Mouse (Mus musculus): ENCODE results near the gene Lrig1. TPM values are rescaled to one million over a fixed set of nuclear protein-coding genes. Genes with fewer than 3 reads are reported as not detected.

Gene Lrig1
- polyA plus RNA-seq, 1 experiment from 2014 or later, result 14.6 TPM

GRCm38 (mm10) chr6:94715645-94715940, 15.6 kb upstream of the Lrig1 start:
- Histone ChIP-seq H3K27me3 (replicated peaks) (no peaks in the 10 kb centered on the region), H3K4me2 (no peak overlapping the region), H3K4me3 (no peak overlapping the region), H3K4me1 (replicated peaks) (0 out of 2 replicates have a peak, but pooled peaks cover 5% of the 10 kb centered on the region), H3K36me3 (no peaks in the 10 kb centered on the region), H3K27ac (ENCODE audit: poor library complexity, severe bottlenecking) (no peak overlapping the region), H3K9me3 (replicated peaks) (no peaks in the 10 kb centered on the region), H3K9ac (no peak overlapping the region)
- ATAC-seq (ENCODE audit: insufficient number of reproducible peaks, low FRiP score), result no peak
- 57% methylated on average over 4 of the region's 4 CpGs for WGBS

- 0 out of 2 replicates have a peak, but pooled peaks cover 5% of the 10 kb centered on the region for H3K4me1 ChIP-seq (replicated peaks)
- ATAC-seq (ENCODE audit: insufficient number of reproducible peaks, low FRiP score), result no peak
- no peaks in the 10 kb centered on the region for H3K9me3 ChIP-seq (replicated peaks)
- H3K36me3 ChIP-seq, result no peaks in the 10 kb centered on the region
- H3K27ac ChIP-seq (ENCODE audit: poor library complexity, severe bottlenecking), result no peak overlapping the region
- H3K9ac ChIP-seq, result no peak overlapping the region
- no peak overlapping the region for H3K4me3 ChIP-seq
- no peak overlapping the region for H3K4me2 ChIP-seq
- no peaks in the 10 kb centered on the region for H3K27me3 ChIP-seq (replicated peaks)
- 75% methylated on average over 13 of the region's 13 CpGs for WGBS
Observed at GRCm38 (mm10) chr6:94714815-94715644, 15.1 kb upstream of the Lrig1 start.

GRCm38 (mm10) chr6:94709832-94710231, 9.9 kb upstream of the Lrig1 start:
- Histone ChIP-seq H3K27me3 (replicated peaks) (no peaks in the 10 kb centered on the region), H3K4me3 (no peak overlapping the region), H3K27ac (ENCODE audit: poor library complexity, severe bottlenecking) (no peak overlapping the region), H3K9ac (no peak overlapping the region), H3K4me1 (replicated peaks) (no peaks in the 10 kb centered on the region), H3K9me3 (replicated peaks) (no peaks in the 10 kb centered on the region), H3K36me3 (no peaks in the 10 kb centered on the region), H3K4me2 (no peak overlapping the region)
- WGBS, result 41% methylated on average over 3 of the region's 3 CpGs
- no peak for ATAC-seq (ENCODE audit: insufficient number of reproducible peaks, low FRiP score)

GRCm38 (mm10) chr6:94709150-94709549, 9.2 kb upstream of the Lrig1 start:
- H3K9ac ChIP-seq, result no peak overlapping the region
- H3K36me3 ChIP-seq, result no peaks in the 10 kb centered on the region
- H3K4me3 ChIP-seq, result no peak overlapping the region
- H3K9me3 ChIP-seq (replicated peaks), result no peaks in the 10 kb centered on the region
- H3K4me1 ChIP-seq (replicated peaks), result no peaks in the 10 kb centered on the region
- no peak overlapping the region for H3K27ac ChIP-seq (ENCODE audit: poor library complexity, severe bottlenecking)
- 77% methylated on average over 1 of the region's 1 CpGs for WGBS
- H3K27me3 ChIP-seq (replicated peaks), result no peaks in the 10 kb centered on the region
- no peak for ATAC-seq (ENCODE audit: insufficient number of reproducible peaks, low FRiP score)
- no peak overlapping the region for H3K4me2 ChIP-seq

- H3K27me3 ChIP-seq (replicated peaks), result no peaks in the 10 kb centered on the region
- H3K4me2 ChIP-seq, result no peak overlapping the region
- no peaks in the 10 kb centered on the region for H3K4me1 ChIP-seq (replicated peaks)
- ATAC-seq (ENCODE audit: insufficient number of reproducible peaks, low FRiP score), result no peak
- 82% methylated on average over 5 of the region's 5 CpGs for WGBS
- H3K9ac ChIP-seq, result no peak overlapping the region
- H3K4me3 ChIP-seq, result no peak overlapping the region
- no peaks in the 10 kb centered on the region for H3K9me3 ChIP-seq (replicated peaks)
- H3K36me3 ChIP-seq, result no peaks in the 10 kb centered on the region
- H3K27ac ChIP-seq (ENCODE audit: poor library complexity, severe bottlenecking), result no peak overlapping the region
Observed at GRCm38 (mm10) chr6:94707254-94707653, 7.3 kb upstream of the Lrig1 start.

- Histone ChIP-seq H3K36me3 (no peaks in the 10 kb centered on the region), H3K4me3 (no peak overlapping the region), H3K4me1 (replicated peaks) (peaks cover 5% of the 10 kb centered on the region), H3K9ac (no peak overlapping the region), H3K27me3 (replicated peaks) (no peaks in the 10 kb centered on the region), H3K4me2 (no peak overlapping the region), H3K27ac (ENCODE audit: poor library complexity, severe bottlenecking) (no peak overlapping the region), H3K9me3 (replicated peaks) (no peaks in the 10 kb centered on the region)
- no peak for ATAC-seq (ENCODE audit: insufficient number of reproducible peaks, low FRiP score)
- 38% methylated on average over 1 of the region's 1 CpGs for WGBS
Observed at GRCm38 (mm10) chr6:94705931-94706330, 6.0 kb upstream of the Lrig1 start.

GRCm38 (mm10) chr6:94702993-94703392, 3.0 kb upstream of the Lrig1 start:
- 83% methylated on average over 6 of the region's 6 CpGs for WGBS
- Histone ChIP-seq H3K4me2 (no peak overlapping the region), H3K4me1 (replicated peaks) (peaks cover 10% of the 10 kb centered on the region), H3K27me3 (replicated peaks) (no peaks in the 10 kb centered on the region), H3K27ac (ENCODE audit: poor library complexity, severe bottlenecking) (no peak overlapping the region), H3K9ac (no peak overlapping the region), H3K9me3 (replicated peaks) (no peaks in the 10 kb centered on the region), H3K36me3 (no peaks in the 10 kb centered on the region), H3K4me3 (no peak overlapping the region)
- no peak for ATAC-seq (ENCODE audit: insufficient number of reproducible peaks, low FRiP score)

GRCm38 (mm10) chr6:94701071-94701470, 1.1 kb upstream of the Lrig1 start:
- Histone ChIP-seq H3K4me3 (peak overlapping the region; percentile 85), H3K4me1 (replicated peaks) (peaks cover 24% of the 10 kb centered on the region), H3K27ac (ENCODE audit: poor library complexity, severe bottlenecking) (peak overlapping the region; percentile 83), H3K9me3 (replicated peaks) (no peaks in the 10 kb centered on the region), H3K4me2 (peak overlapping the region; percentile 83), H3K27me3 (replicated peaks) (no peaks in the 10 kb centered on the region), H3K9ac (peak overlapping the region; percentile 63; the same call in 1 of the 2 replicates), H3K36me3 (no peaks in the 10 kb centered on the region)
- 3% methylated on average over 18 of the region's 18 CpGs for WGBS
- ATAC-seq (ENCODE audit: insufficient number of reproducible peaks, low FRiP score), result no peak

GRCm38 (mm10) chr6:94700612-94701011, 654 bp upstream of the Lrig1 start:
- H3K27me3 ChIP-seq (replicated peaks), result no peaks in the 10 kb centered on the region
- no peaks in the 10 kb centered on the region for H3K9me3 ChIP-seq (replicated peaks)
- peak overlapping the region; percentile 83 for H3K4me2 ChIP-seq
- peak overlapping the region; percentile 63; the same call in 1 of the 2 replicates for H3K9ac ChIP-seq
- under 1% methylated on average over 8 of the region's 8 CpGs for WGBS
- H3K4me3 ChIP-seq, result peak overlapping the region; percentile 85
- no peak for ATAC-seq (ENCODE audit: insufficient number of reproducible peaks, low FRiP score)
- peaks cover 29% of the 10 kb centered on the region for H3K4me1 ChIP-seq (replicated peaks)
- H3K36me3 ChIP-seq, result no peaks in the 10 kb centered on the region
- H3K27ac ChIP-seq (ENCODE audit: poor library complexity, severe bottlenecking), result peak overlapping the region; percentile 83

- H3K4me2 ChIP-seq, result peak overlapping the region; percentile 83
- H3K9ac ChIP-seq, result peak overlapping the region; percentile 92
- H3K27ac ChIP-seq (ENCODE audit: poor library complexity, severe bottlenecking), result peak overlapping the region; percentile 79
- no peaks in the 10 kb centered on the region for H3K9me3 ChIP-seq (replicated peaks)
- peak overlapping the region; percentile 85 for H3K4me3 ChIP-seq
- under 1% methylated on average over 74 of the region's 95 CpGs for WGBS
- H3K36me3 ChIP-seq, result no peaks in the 10 kb centered on the region
- peaks cover 41% of the 10 kb centered on the region for H3K4me1 ChIP-seq (replicated peaks)
- ATAC-seq (ENCODE audit: insufficient number of reproducible peaks, low FRiP score), result peak; percentile 26
- no peaks in the 10 kb centered on the region for H3K27me3 ChIP-seq (replicated peaks)
Observed at GRCm38 (mm10) chr6:94699173-94699987, 578 bp downstream of the Lrig1 start.

- H3K9ac ChIP-seq, result peak overlapping the region; percentile 92
- no peak for ATAC-seq (ENCODE audit: insufficient number of reproducible peaks, low FRiP score)
- H3K4me1 ChIP-seq (replicated peaks), result peaks cover 48% of the 10 kb centered on the region
- H3K4me2 ChIP-seq, result peak overlapping the region; percentile 83
- no peaks in the 10 kb centered on the region for H3K27me3 ChIP-seq (replicated peaks)
- H3K27ac ChIP-seq (ENCODE audit: poor library complexity, severe bottlenecking), result 0 out of 2 replicates have a peak overlapping the region, but pooled peaks have one; percentile 79
- H3K4me3 ChIP-seq, result peak overlapping the region; percentile 85
- no peaks in the 10 kb centered on the region for H3K36me3 ChIP-seq
- H3K9me3 ChIP-seq (replicated peaks), result no peaks in the 10 kb centered on the region
- WGBS, result 7% methylated on average over 11 of the region's 11 CpGs
Observed at GRCm38 (mm10) chr6:94698509-94699172, 1.3 kb downstream of the Lrig1 start.
